Mouse (Mus musculus): Measurements from ENCODE around the gene Wfdc1. TPM values are rescaled to one million over a fixed set of nuclear protein-coding genes. Genes with fewer than 3 reads are reported as not detected.

Gene Wfdc1
- not detected in 2 replicates for total RNA-seq (2017)

- ATAC-seq (replicated peaks; ENCODE audit: low read depth, poor library complexity, severe bottlenecking): peak; percentile 32; the same call in 1 of the 2 replicates
Measured at GRCm38 (mm10) chr8:119666219-119666951, at the start of gene Wfdc1. Gene Wfdc1 (plus strand): TSS chr8:119666365.

DNA sequence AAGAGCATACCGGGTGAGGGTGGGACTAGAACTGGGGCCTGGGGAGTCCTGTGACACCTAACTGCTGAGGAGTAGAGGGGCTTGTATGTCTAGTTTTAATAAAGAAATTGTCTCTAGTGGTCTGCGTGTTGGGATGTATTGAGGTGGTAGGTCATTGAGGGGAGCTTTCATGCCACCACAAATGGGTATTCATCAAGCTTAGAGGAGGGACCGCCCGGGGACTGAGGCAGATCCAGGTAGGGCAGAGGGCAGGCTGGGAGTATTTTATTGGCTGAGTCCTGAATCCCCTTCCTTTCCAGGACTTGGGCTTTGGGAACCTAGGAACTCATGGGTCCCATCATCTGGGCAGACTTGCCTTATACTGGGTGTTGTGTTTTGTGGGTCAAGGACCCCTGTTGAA, 49.4 kb upstream of the Wfdc1 start:
- ATAC-seq (replicated peaks; ENCODE audit: low read depth, poor library complexity, severe bottlenecking): no peak

GRCm38 (mm10) chr8:119617586-119617985, 48.6 kb upstream of the Wfdc1 start:
- ATAC-seq (replicated peaks; ENCODE audit: low read depth, poor library complexity, severe bottlenecking): no peak

DNA sequence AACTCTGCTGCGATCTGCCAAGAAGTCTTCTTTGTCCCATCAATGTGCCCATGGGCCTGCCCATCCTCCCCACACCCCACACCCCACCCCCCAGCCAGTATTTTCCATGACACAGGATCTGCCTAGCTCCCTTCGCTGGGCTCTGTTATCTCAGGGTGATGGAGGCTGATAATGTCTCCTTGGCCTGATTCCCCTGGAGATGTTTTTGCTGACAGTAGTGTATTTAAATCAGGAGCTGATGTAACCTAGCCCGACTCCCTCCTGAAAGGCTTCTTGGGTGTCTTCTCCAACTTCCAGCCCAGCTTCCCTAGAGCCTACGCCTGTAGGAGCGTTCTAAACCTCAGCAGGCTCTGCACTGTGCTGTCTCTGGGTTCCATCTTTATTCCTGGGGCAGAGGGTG, 47.3 kb upstream of the Wfdc1 start:
- ATAC-seq (replicated peaks; ENCODE audit: low read depth, poor library complexity, severe bottlenecking): no peak

DNA sequence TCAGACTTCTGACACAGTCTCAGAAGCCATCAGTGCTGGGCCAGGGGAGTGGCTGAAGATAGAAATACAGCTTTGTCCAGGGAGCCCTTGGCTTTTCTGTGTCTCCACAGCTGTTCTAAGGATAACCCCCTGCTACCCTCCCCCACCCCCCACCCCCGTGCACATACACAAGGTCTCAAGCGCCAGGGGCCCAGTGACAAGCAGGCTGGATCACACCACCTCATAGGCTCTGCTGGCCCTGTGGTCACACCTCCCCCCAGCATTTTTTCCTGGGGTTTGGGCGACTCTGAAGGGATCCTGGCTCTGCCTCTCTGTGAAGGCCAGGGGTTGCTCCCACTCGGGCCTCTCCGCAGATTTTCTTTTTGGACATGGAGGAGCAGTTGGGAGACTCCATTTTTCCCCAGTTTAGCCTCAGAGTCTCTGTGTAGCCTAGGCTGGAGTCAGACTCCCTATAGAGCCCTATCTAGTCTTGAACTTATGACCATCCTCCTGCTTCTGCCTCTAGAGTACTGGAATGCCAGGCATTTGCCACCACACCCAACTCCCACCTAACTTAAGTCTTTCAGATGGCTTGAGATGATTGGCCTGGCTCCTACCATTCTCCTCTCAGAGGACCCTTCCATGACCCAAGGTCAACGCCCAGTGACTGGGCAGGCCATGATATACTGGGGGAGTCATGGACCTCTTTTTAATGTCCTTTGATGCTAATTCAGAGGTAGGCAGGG, 45.9 kb upstream of the Wfdc1 start:
- ATAC-seq (replicated peaks; ENCODE audit: low read depth, poor library complexity, severe bottlenecking): no peak

GRCm38 (mm10) chr8:119620848-119621465, 45.2 kb upstream of the Wfdc1 start:
- no peak for ATAC-seq (replicated peaks; ENCODE audit: low read depth, poor library complexity, severe bottlenecking)

- ATAC-seq (replicated peaks; ENCODE audit: low read depth, poor library complexity, severe bottlenecking): no peak
Measured at GRCm38 (mm10) chr8:119622555-119622954, 43.6 kb upstream of the Wfdc1 start.

DNA sequence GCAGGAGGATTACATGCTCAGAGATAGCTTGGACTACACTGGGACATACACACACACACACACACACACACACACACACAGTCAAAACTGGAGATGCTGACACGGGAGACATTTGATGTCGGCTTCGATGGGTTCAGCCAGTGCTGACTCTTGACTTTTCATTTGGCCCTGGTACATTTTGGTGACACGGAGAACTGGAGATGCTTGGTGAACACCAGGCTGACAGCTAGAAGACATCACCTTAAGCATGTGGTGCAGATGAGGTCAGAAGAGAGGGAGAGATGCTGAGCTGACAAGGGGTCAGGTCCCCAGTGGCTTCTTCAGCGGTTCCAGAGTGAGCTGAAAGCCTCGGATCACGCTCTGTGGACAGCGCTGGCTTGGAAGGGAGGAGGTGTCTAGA, 43.1 kb upstream of the Wfdc1 start:
- no peak for ATAC-seq (replicated peaks; ENCODE audit: low read depth, poor library complexity, severe bottlenecking)

DNA sequence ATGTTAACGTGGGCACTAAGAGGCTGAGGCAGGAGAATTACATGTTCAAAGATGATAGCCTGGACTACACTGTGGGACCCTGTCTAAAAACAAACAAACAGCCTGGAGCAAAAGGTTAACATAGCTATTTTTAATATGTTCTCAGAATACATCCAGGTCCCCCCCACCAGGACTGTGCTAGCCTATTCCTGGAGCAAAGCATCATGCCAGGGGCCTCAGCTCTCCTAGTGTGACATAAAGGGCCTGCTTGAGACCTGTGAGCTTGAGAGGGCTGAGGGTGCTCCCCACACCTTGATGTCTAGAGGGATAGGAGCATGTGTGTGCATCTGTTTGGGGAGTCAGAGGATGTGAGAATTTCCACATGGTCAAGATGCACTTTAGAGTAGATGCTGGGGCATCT, 42.4 kb upstream of the Wfdc1 start:
- no peak for ATAC-seq (replicated peaks; ENCODE audit: low read depth, poor library complexity, severe bottlenecking)

DNA sequence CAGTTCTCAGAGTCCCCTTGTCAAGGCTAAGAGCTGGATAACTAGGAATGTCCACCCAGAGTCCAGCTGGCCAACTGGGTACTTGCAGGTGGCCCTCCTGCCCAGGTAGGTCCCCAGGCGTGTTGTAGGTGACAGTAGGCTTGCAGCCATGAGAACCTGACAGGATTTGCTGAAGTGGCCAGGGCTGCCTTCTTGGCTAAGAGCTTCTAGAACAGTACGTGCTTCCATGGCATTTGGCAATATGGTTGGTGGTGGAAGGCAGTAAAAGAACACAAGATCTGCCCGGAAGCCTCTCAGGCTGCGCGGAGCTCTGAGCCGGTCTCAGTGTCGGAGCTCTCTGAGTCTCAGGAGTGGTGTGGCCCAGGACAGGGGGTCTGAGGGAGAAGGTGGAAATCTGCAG, 41.2 kb upstream of the Wfdc1 start:
- no peak for ATAC-seq (replicated peaks; ENCODE audit: low read depth, poor library complexity, severe bottlenecking)

GRCm38 (mm10) chr8:119625788-119626187, 40.4 kb upstream of the Wfdc1 start:
- no peak for ATAC-seq (replicated peaks; ENCODE audit: low read depth, poor library complexity, severe bottlenecking)

GRCm38 (mm10) chr8:119627199-119627598, 39.0 kb upstream of the Wfdc1 start:
- ATAC-seq (replicated peaks; ENCODE audit: low read depth, poor library complexity, severe bottlenecking): peak; percentile 69

GRCm38 (mm10) chr8:119627613-119628359, 38.4 kb upstream of the Wfdc1 start:
- ATAC-seq (replicated peaks; ENCODE audit: low read depth, poor library complexity, severe bottlenecking): no peak

- no peak for ATAC-seq (replicated peaks; ENCODE audit: low read depth, poor library complexity, severe bottlenecking)
Measured at GRCm38 (mm10) chr8:119630841-119631240, 35.3 kb upstream of the Wfdc1 start.

DNA sequence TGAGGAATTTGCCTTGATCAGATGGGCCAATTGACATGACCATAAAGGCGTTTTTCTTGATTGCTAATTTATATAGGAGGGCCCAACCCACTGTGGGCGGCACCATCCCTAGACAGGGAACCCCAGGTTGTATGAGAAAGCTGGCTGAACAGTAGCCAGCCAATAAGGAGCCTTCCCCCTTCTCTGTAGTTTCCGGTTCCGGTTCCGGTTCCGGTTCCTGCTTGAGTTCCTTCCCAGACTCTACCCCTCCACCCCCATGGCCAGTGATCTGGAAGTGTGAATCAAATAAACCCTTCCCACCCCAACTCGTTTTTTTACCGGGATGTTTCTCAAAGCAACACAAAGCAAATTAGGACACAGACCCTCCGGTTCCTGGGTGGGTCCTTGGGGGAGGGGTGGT, 33.9 kb upstream of the Wfdc1 start:
- ATAC-seq (replicated peaks; ENCODE audit: low read depth, poor library complexity, severe bottlenecking): no peak

GRCm38 (mm10) chr8:119632909-119633308, 33.3 kb upstream of the Wfdc1 start:
- no peak for ATAC-seq (replicated peaks; ENCODE audit: low read depth, poor library complexity, severe bottlenecking)

GRCm38 (mm10) chr8:119634616-119635336, 31.4 kb upstream of the Wfdc1 start:
- no peak for ATAC-seq (replicated peaks; ENCODE audit: low read depth, poor library complexity, severe bottlenecking)

GRCm38 (mm10) chr8:119635378-119635777, 30.8 kb upstream of the Wfdc1 start, which contains the start of gene Kcng4:
Gene Kcng4 (minus strand): TSS chr8:119635680.
- no peak for ATAC-seq (replicated peaks; ENCODE audit: low read depth, poor library complexity, severe bottlenecking)

- ATAC-seq (replicated peaks; ENCODE audit: low read depth, poor library complexity, severe bottlenecking): no peak
Measured at GRCm38 (mm10) chr8:119635958-119636357, 30.2 kb upstream of the Wfdc1 start.

GRCm38 (mm10) chr8:119636766-119637165, 29.4 kb upstream of the Wfdc1 start:
- ATAC-seq (replicated peaks; ENCODE audit: low read depth, poor library complexity, severe bottlenecking): no peak
